Mouse (Mus musculus) MEL (cell line): Measurements from ENCODE around the gene Zfp668. TPM values are rescaled to one million over a fixed set of nuclear protein-coding genes. Genes with fewer than 3 reads are reported as not detected.

Experiments
- DNase-seq: peaks from one replicate; pipeline ENCODE4 v3.0.0; 2011; ENCODE audit warnings: low read depth, low spot score
- H3K27ac ChIP-seq: 2 replicates; pipeline ENCODE4 v1.5.1; 2012; ENCODE audit warnings: low read depth, mild to moderate bottlenecking, control low read depth, low read length, moderate library complexity; ENCODE audit not compliant: control insufficient read depth
- H3K27me3 ChIP-seq, 2 experiments: fragments of 150-350 bp in 1 of 2; sonication (generic) in 1 of 2; 2 replicates each; pipeline ENCODE4 v1.6.1; 2012; ENCODE audit warnings: low read length in 2 of 2, mild to moderate bottlenecking in 2 of 2, improper control_type of control experiment in 1 of 2, moderate library complexity in 1 of 2; ENCODE audit not compliant: insufficient read depth in 2 of 2, control insufficient read depth in 1 of 2
- H3K36me3 ChIP-seq, 2 experiments: 2 replicates each; pipeline ENCODE4 v1.6.1; 2012 to 2014; ENCODE audit warnings: low read length in 2 of 2, improper control_type of control experiment in 1 of 2, inconsistent platforms in 1 of 2, mild to moderate bottlenecking in 1 of 2; ENCODE audit not compliant: insufficient read depth in 2 of 2, control insufficient read depth in 1 of 2
- H3K4me1 ChIP-seq, 2 experiments: fragments of 150-350 bp in 1 of 2; sonication (generic) in 1 of 2; 2 replicates each; pipeline ENCODE4 v1.6.1; 2012; ENCODE audit warnings: low read length in 2 of 2, improper control_type of control experiment in 1 of 2, mild to moderate bottlenecking in 1 of 2; ENCODE audit not compliant: insufficient read depth in 2 of 2, control insufficient read depth in 1 of 2
- H3K4me3 ChIP-seq, 2 experiments: fragments of 150-350 bp in 1 of 2; sonication (generic) in 1 of 2; 2 replicates each; pipeline ENCODE4 v1.5.1; 2012; ENCODE audit warnings: low read depth in 2 of 2, low read length in 2 of 2, mild to moderate bottlenecking in 2 of 2, moderate library complexity in 2 of 2, control low read depth in 1 of 2, improper control_type of control experiment in 1 of 2; ENCODE audit not compliant: control insufficient read depth in 1 of 2, insufficient read depth in 1 of 2
- H3K79me2 ChIP-seq: 2 replicates; pipeline ENCODE4 v1.6.1; 2012; ENCODE audit warnings: mild to moderate bottlenecking, low read length, moderate library complexity; ENCODE audit not compliant: control insufficient read depth, poor library complexity, insufficient read depth
- H3K9ac ChIP-seq: 2 replicates; pipeline ENCODE4 v1.6.1; 2012; ENCODE audit warnings: low read depth, mild to moderate bottlenecking, control low read depth, low read length, moderate library complexity; ENCODE audit not compliant: control insufficient read depth, poor library complexity, severe bottlenecking
- H3K9me3 ChIP-seq: fragments of 150-350 bp; sonication (generic); replicated peaks from 2 replicates; pipeline ENCODE4 v1.6.1; 2012; ENCODE audit warnings: mild to moderate bottlenecking, low read length, improper control_type of control experiment, moderate library complexity; ENCODE audit not compliant: insufficient read depth
- BHLHE40 ChIP-seq: IDR thresholded peaks from 2 replicates; pipeline ENCODE4 v1.6.1; 2012; ENCODE audit warnings: low read depth, mild to moderate bottlenecking, inconsistent platforms, low read length, improper control_type of control experiment, borderline replicate concordance
- CTCF ChIP-seq, 3 experiments: IDR thresholded peaks in 2 of 3; conservative IDR thresholded peaks in 1 of 3; 2 replicates each; pipeline ENCODE4 v1.5.1; 2011 to 2012; ENCODE audit warnings: low read length in 3 of 3, low read depth in 2 of 3, mild to moderate bottlenecking in 2 of 3, improper control_type of control experiment in 1 of 3, inconsistent platforms in 1 of 3, mixed read lengths in 1 of 3, moderate library complexity in 1 of 3; ENCODE audit not compliant: control insufficient read depth in 1 of 3, insufficient read depth in 1 of 3, poor library complexity in 1 of 3, severe bottlenecking in 1 of 3
- E2F4 ChIP-seq: IDR thresholded peaks from 2 replicates; pipeline ENCODE4 v1.6.1; 2011; ENCODE audit warnings: low read depth, low read length, improper control_type of control experiment, borderline replicate concordance
- ELF1 ChIP-seq: IDR thresholded peaks from 2 replicates; pipeline ENCODE4 v1.6.1; 2014; ENCODE audit warnings: low read depth, mild to moderate bottlenecking, inconsistent platforms, low read length, improper control_type of control experiment, moderate library complexity
- EP300 ChIP-seq, 2 experiments: IDR thresholded peaks; 2 replicates each; pipeline ENCODE4 v1.6.1; 2011; ENCODE audit warnings: improper control_type of control experiment in 2 of 2, low read length in 2 of 2, low read depth in 1 of 2, mild to moderate bottlenecking in 1 of 2
- ETS1 ChIP-seq: IDR thresholded peaks from 2 replicates; pipeline ENCODE4 v1.6.1; 2012; ENCODE audit warnings: low read depth, mild to moderate bottlenecking, inconsistent platforms, low read length, improper control_type of control experiment, moderate library complexity
- GABPA ChIP-seq: IDR thresholded peaks from 2 replicates; pipeline ENCODE4 v1.6.1; 2012; ENCODE audit warnings: low read depth, mild to moderate bottlenecking, inconsistent platforms, low read length, improper control_type of control experiment, moderate library complexity
- HCFC1 ChIP-seq: IDR thresholded peaks from 2 replicates; pipeline ENCODE4 v1.6.1; 2012; ENCODE audit warnings: low read depth, mild to moderate bottlenecking, inconsistent platforms, low read length, improper control_type of control experiment, moderate library complexity
- KAT2A ChIP-seq: conservative IDR thresholded peaks from 2 replicates; pipeline ENCODE4 v1.6.1; 2012; ENCODE audit warnings: low read depth, low read length, improper control_type of control experiment, inconsistent platforms
- MAFK ChIP-seq: IDR thresholded peaks from 2 replicates; pipeline ENCODE4 v1.6.1; 2011; ENCODE audit warnings: low read depth, mild to moderate bottlenecking, low read length, improper control_type of control experiment, borderline replicate concordance
- MAX ChIP-seq: IDR thresholded peaks from 2 replicates; pipeline ENCODE4 v1.6.1; 2011; ENCODE audit warnings: low read length, improper control_type of control experiment
- MAZ ChIP-seq: IDR thresholded peaks from 2 replicates; pipeline ENCODE4 v1.6.1; 2012; ENCODE audit warnings: low read depth, mild to moderate bottlenecking, inconsistent platforms, low read length, improper control_type of control experiment
- MXI1 ChIP-seq: IDR thresholded peaks from 2 replicates; pipeline ENCODE4 v1.6.1; 2011; ENCODE audit warnings: mild to moderate bottlenecking, low read depth, low read length, improper control_type of control experiment
- MYB ChIP-seq: IDR thresholded peaks from 2 replicates; pipeline ENCODE4 v1.6.1; 2011; ENCODE audit warnings: mild to moderate bottlenecking, low read depth, low read length, improper control_type of control experiment
- MYC ChIP-seq: IDR thresholded peaks from 2 replicates; pipeline ENCODE4 v1.6.1; 2011; ENCODE audit warnings: low read depth, mild to moderate bottlenecking, low read length, improper control_type of control experiment, moderate library complexity
- NRF1 ChIP-seq: IDR thresholded peaks from 2 replicates; pipeline ENCODE4 v1.6.1; 2014; ENCODE audit warnings: low read depth, mild to moderate bottlenecking, inconsistent platforms, low read length, improper control_type of control experiment, moderate library complexity; ENCODE audit not compliant: poor library complexity, insufficient read depth, severe bottlenecking
- POLR2AphosphoS2 ChIP-seq: IDR thresholded peaks from 2 replicates; pipeline ENCODE4 v1.6.1; 2011; ENCODE audit warnings: low read length, improper control_type of control experiment
- POLR2AphosphoS5 ChIP-seq: IDR thresholded peaks from 2 replicates; pipeline ENCODE4 v1.6.1; 2012; ENCODE audit warnings: low read depth, borderline replicate concordance, mild to moderate bottlenecking, inconsistent platforms, low read length, moderate library complexity, mixed read lengths
- RCOR1 ChIP-seq: IDR thresholded peaks from 2 replicates; pipeline ENCODE4 v1.6.1; 2012; ENCODE audit warnings: low read depth, mild to moderate bottlenecking, inconsistent platforms, low read length, improper control_type of control experiment
- TBP ChIP-seq: IDR thresholded peaks from 2 replicates; pipeline ENCODE4 v1.8.0; 2011; ENCODE audit warnings: low read depth, low read length, improper control_type of control experiment
- TCF12 ChIP-seq: IDR thresholded peaks from 2 replicates; pipeline ENCODE4 v1.6.1; 2014; ENCODE audit warnings: low read depth, mild to moderate bottlenecking, inconsistent platforms, low read length, improper control_type of control experiment, moderate library complexity
- UBTF ChIP-seq: IDR thresholded peaks from 2 replicates; pipeline ENCODE4 v1.6.1; 2012; ENCODE audit warnings: low read depth, mild to moderate bottlenecking, inconsistent platforms, low read length, improper control_type of control experiment, moderate library complexity, borderline replicate concordance; ENCODE audit not compliant: insufficient read depth
- USF1 ChIP-seq: IDR thresholded peaks from 2 replicates; pipeline ENCODE4 v1.6.1; 2014; ENCODE audit warnings: low read depth, mild to moderate bottlenecking, inconsistent platforms, low read length, improper control_type of control experiment, moderate library complexity
- USF2 ChIP-seq, 2 experiments: IDR thresholded peaks; 2 replicates each; pipeline ENCODE4 v1.6.1; 2011 to 2012; ENCODE audit warnings: improper control_type of control experiment in 2 of 2, low read length in 2 of 2, borderline replicate concordance in 1 of 2, inconsistent platforms in 1 of 2, low read depth in 1 of 2, mild to moderate bottlenecking in 1 of 2; ENCODE audit not compliant: insufficient read depth in 1 of 2
- ZKSCAN1 ChIP-seq: IDR thresholded peaks from 2 replicates; pipeline ENCODE4 v1.6.1; 2012; ENCODE audit warnings: low read depth, mild to moderate bottlenecking, inconsistent platforms, low read length, improper control_type of control experiment, moderate library complexity
- ZMIZ1 ChIP-seq: IDR thresholded peaks from 2 replicates; pipeline ENCODE4 v1.6.1; 2012; ENCODE audit warnings: low read depth, mild to moderate bottlenecking, inconsistent platforms, low read length, improper control_type of control experiment, moderate library complexity
- ZNF384 ChIP-seq: IDR thresholded peaks from 2 replicates; pipeline ENCODE4 v1.6.1; 2012; ENCODE audit warnings: low read depth, mild to moderate bottlenecking, inconsistent platforms, low read length, improper control_type of control experiment
- polyA plus RNA-seq, 2 experiments: library from polyadenylated mRNA; stranded (reverse) in 1 of 2; unstranded in 1 of 2; fragments of >175 nt in 1 of 2; fragments of >200 nt in 1 of 2; gene quantifications; 2 replicates each; pipeline versions ENCODE4 v1.2.1 to v1.2.4; 2012; ENCODE audit warnings: low replicate concordance in 2 of 2, low read depth in 1 of 2; ENCODE audit not compliant: insufficient read length in 2 of 2, insufficient read depth in 1 of 2, missing spikeins in 1 of 2
- total RNA-seq: library from RNA; depleted of rRNA; stranded (reverse); fragments of 300-350 nt; gene quantifications from 2 replicates; pipeline ENCODE4 v1.2.3, GENCODE M21; 2012

The Zfp668 gene
- total and polyA plus RNA-seq, 3 experiments: 9.1 to 15.6 TPM; not detected in 1

DNA sequence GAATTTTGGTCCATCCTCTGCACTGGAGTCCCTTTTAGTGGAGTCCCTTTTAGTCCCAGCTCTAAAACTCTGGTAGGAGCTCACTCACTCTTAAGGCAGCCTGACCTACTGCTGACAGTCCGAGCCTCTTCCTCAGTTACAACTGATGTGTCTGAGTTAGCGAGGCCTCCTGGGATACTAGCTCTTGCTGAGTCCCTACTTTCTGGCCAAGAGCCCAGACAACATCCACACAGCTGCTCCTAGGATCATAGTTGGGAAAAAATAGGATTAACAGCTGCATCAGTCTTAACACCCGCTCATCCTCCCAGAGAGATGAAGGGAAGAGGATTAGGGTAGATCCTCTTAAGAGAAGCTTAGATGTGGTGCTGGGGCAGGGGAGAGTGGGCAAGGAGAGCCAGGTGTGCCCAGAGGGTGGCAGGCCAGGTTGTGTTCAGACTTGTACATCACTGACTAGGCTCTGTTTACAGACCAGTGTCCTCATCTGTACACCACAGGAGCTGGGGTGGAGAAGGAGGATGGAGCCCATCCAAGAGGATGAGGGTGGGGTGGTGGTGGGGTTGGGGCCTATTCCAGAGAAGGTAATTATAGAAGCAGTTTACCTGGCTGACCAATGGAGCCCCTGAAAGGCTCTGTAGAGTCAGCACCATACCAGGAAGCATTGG is 7.3 kb downstream of the Zfp668 start:
- Histone ChIP-seq H3K4me3 (no peak overlapping the region), H3K9me3 (no peaks in the 10 kb centered on the region), H3K36me3 (peaks cover 2 to 16% of the 10 kb centered on the region in 2 experiments; a peak in 3 of 4 replicates), H3K9ac (no peak overlapping the region), H3K27me3 (no peaks in the 10 kb centered on the region), H3K27ac (no peak overlapping the region), H3K4me1 (peaks cover 6 to 11% of the 10 kb centered on the region in 2 experiments), H3K79me2 (peaks cover 8% of the 10 kb centered on the region; the same call in 1 of the 2 replicates)
- no peak for DNase-seq
- TF ChIP-seq MAFK (no peak), POLR2AphosphoS2 (no peak), MYC (no peak), GABPA (no peak), MYB (no peak), USF1 (no peak), TBP (no peak), USF2 (IDR thresholded peaks at IDR 0.05; ENCODE audit: borderline replicate concordance in 1 of 2, insufficient read depth in 1 of 2, low read depth in 1 of 2, low read length in 2 of 2) (no peak), NRF1 (no peak), MAZ (no peak), KAT2A (no peak), ZKSCAN1 (no peak), ELF1 (no peak), E2F4 (no peak), HCFC1 (no peak), BHLHE40 (no peak), MXI1 (no peak)

DNA sequence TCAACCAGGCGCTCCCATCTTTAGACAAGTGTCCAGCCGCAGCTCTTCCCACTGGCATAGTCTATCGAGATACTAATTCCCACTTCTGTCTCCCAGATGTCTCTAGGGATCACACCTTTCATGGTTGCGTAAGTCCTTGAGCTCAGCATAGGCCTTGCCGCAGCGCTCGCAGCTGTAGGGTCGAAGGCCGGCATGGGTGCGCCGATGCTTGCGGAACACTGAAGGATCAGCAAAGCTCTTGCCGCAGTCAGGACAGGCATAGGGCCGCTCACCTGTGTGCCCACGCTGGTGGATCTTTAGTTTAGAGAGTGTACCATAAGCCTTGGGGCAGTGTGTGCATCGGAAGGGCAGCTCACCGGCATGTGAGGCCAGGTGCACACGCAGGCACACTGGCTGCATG is 9.0 kb downstream of the Zfp668 start:
- no peaks in the 10 kb centered on the region for H3K9me3 ChIP-seq
- TF ChIP-seq EP300 (IDR thresholded peaks at IDR 0.05; ENCODE audit: low read depth in 1 of 2, low read length in 2 of 2) (no peak), RCOR1 (no peak), KAT2A (no peak), ZNF384 (no peak), USF1 (no peak), GABPA (no peak), UBTF (no peak), ZMIZ1 (no peak), POLR2AphosphoS5 (no peak), ELF1 (no peak), TCF12 (no peak), ETS1 (no peak), CTCF (IDR thresholded peaks at IDR 0.05 in 2 of 3, conservative IDR thresholded peaks at IDR 0.05 in 1 of 3; ENCODE audit: control insufficient read depth in 1 of 3, insufficient read depth in 1 of 3, low read depth in 2 of 3, low read length in 3 of 3, poor library complexity in 1 of 3, severe bottlenecking in 1 of 3) (no peak), BHLHE40 (no peak), MAZ (no peak), USF2 (IDR thresholded peaks at IDR 0.05; ENCODE audit: borderline replicate concordance in 1 of 2, insufficient read depth in 1 of 2, low read depth in 1 of 2, low read length in 2 of 2) (no peak), MAX (no peak)
- peaks cover 2 to 9% of the 10 kb centered on the region in 2 experiments; a peak in 3 of 4 replicates for H3K36me3 ChIP-seq
- H3K27me3 ChIP-seq: no peaks in the 10 kb centered on the region
- 0 out of 2 replicates have a peak, but pooled peaks cover 6% of the 10 kb centered on the region for H3K79me2 ChIP-seq
- no peak overlapping the region for H3K27ac ChIP-seq
- H3K4me3 ChIP-seq: no peak overlapping the region
- no peak overlapping the region for H3K9ac ChIP-seq
- DNase-seq: no peak
- peaks cover 6 to 9% of the 10 kb centered on the region in 2 experiments for H3K4me1 ChIP-seq
